Comparison of ENCODE assay signal across 8 mouse cellular contexts in the genomic region with DNA sequence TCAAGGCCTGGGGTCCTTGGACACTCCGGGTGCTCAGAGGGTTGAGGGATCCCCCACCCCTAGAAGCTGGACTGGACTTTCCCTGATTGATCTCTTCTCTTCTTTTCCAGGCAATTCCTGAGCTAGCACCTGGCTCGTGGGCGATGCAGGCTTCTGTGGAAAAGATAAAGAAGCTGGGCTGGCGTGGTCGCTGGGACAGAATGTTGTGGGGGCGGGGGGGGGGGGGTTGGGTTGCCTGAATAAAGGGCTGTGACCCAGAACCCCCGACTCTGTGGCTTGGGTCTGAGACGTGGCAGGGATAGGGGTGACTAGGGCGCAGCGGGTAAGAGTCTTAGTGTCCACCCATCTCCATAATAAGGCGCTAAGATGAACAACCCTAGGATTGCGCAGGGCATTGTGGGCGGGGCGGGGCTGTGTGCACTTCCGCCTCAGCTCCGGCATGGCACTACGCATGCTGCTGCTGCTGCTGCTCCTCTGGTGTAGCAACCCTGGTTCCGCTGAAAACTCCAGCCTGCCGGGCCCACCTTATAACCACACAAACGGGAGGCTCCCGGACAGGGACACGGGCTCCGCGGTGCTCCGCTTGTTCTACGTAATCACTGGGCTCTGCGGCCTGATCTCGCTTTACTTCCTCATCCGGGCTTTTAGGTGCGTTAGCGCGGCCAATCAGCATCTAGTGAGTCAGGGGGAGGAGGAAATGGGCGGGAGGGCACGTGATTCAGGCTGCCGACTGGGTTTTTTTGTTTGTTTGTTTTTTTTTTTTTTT. TPM values are rescaled to one million over a fixed set of nuclear protein-coding genes. Genes with fewer than 3 reads are reported as not detected.
DNase-seq lines count a peak whose midpoint lies in the region; ATAC-seq lines count a peak whose summit lies in the region.

A gene (plus strand): TSS at position 418 of the 766 bp plus-strand sequence.

- peak; percentile 74 for ATAC-seq in hindbrain, embryonic 12.5 days (ENCODE audit: low FRiP score)

- peak within 1 kb of the TSS; percentile 65 for H3K4me2 ChIP-seq in hindbrain, embryonic 12.5 days (replicated peaks)

- H3K27ac ChIP-seq in hindbrain, embryonic 12.5 days = peak within 1 kb of the TSS; percentile 89

- H3K9ac ChIP-seq in hindbrain, embryonic 12.5 days = peak within 1 kb of the TSS; percentile 64

- no peaks in the 10 kb centered on the region for H3K27me3 ChIP-seq in hindbrain, embryonic 12.5 days

- WGBS in hindbrain, embryonic 12.5 days = 8% methylated on average over 35 of the region's 35 CpGs

- H3K4me1 ChIP-seq in hindbrain, embryonic 12.5 days = peaks cover 51% of the 10 kb centered on the region

- H3K9me3 ChIP-seq in hindbrain, embryonic 12.5 days (replicated peaks) = no peaks in the 10 kb centered on the region

- peaks cover 32% of the 10 kb centered on the region for H3K36me3 ChIP-seq in hindbrain, embryonic 12.5 days

- H3K4me3 ChIP-seq in hindbrain, embryonic 12.5 days = peak within 1 kb of the TSS; percentile 46

- DNase-seq in MEL-GATA-1-ER (ENCODE audit: extremely low read depth, low read depth) = peak; percentile 94
- DNase-seq in cerebellum, adult 9-11 months = peak; percentile 91
- peak; percentile 83 to 89 for DNase-seq in frontal cortex, postnatal 14 days (ENCODE audit: low spot score in 2 of 2)
- DNase-seq in layer of hippocampus, postnatal 14 days (ENCODE audit: low spot score in 2 of 2) = peak; percentile 91 to 92
- DNase-seq in lung, postnatal 10 days = peak; percentile 94
- peak; percentile 77 for DNase-seq in ovary, postnatal 14 days (ENCODE audit: low spot score)
- peak; percentile 90 for DNase-seq in thymus, postnatal 25 days

RNA-seq across cellular contexts. Expression of the gene that starts here (rescaled TPM):
- polyA plus RNA-seq in hindbrain, embryonic 12.5 days (2016; fragmentation: Nextera tagmentation; extraction: Ambion mirVana) = 12.0 and 13.3 TPM in 2 replicates
- 1 to 10 TPM; 5.1 to 5.2 TPM for total RNA-seq in layer of hippocampus, postnatal 14 days (2021)

Comparison
In these comparisons a context has a peak if more than half of its experiments do, and no peak if none do; other contexts are left out.
1. Peak in every context shown above with its lines: DNase-seq, ATAC-seq, H3K4me3 ChIP-seq and H3K27ac ChIP-seq.